Mouse (Mus musculus) midbrain, embryonic 14.5 days (tissue): ENCODE measurements around the gene Gm33543. TPM values are rescaled to one million over a fixed set of nuclear protein-coding genes. Genes with fewer than 3 reads are reported as not detected.

Experiments
- ATAC-seq: fragments of 200-750 bp; cut with Nextera tagmentation; 2 replicates; pipeline ENCODE4 v1.8.0; 2017; ENCODE audit warnings: moderate number of reproducible peaks, moderate library complexity; ENCODE audit not compliant: low FRiP score, low TSS enrichment
- DNase-seq: peaks from one replicate; pipeline ENCODE4 v3.0.0-alpha.2; 2015
- H3K27ac ChIP-seq: fragments of 300-500 bp; sonication (generic); replicated peaks from 2 replicates; pipeline ENCODE4 v1.5.1; 2014; ENCODE audit warnings: mild to moderate bottlenecking, low read depth, low read length, moderate library complexity
- H3K27me3 ChIP-seq: fragments of 300-500 bp; sonication (generic); 2 replicates; pipeline ENCODE4 v1.6.1; 2014; ENCODE audit warnings: low read length, control low read depth, mixed read lengths; ENCODE audit not compliant: control insufficient read depth, insufficient read depth
- H3K36me3 ChIP-seq: fragments of 300-500 bp; sonication (generic); 2 replicates; pipeline ENCODE4 v1.6.1; 2014; ENCODE audit warnings: low read length, control low read depth; ENCODE audit not compliant: control insufficient read depth, insufficient read depth
- H3K4me1 ChIP-seq: fragments of 300-500 bp; sonication (generic); 2 replicates; pipeline ENCODE4 v1.6.1; 2014; ENCODE audit warnings: mild to moderate bottlenecking, antibody characterized with exemption, low read length, control low read depth; ENCODE audit not compliant: control insufficient read depth, insufficient read depth
- H3K4me2 ChIP-seq: fragments of 300-500 bp; sonication (generic); 2 replicates; pipeline ENCODE4 v1.6.1; 2014; ENCODE audit warnings: mild to moderate bottlenecking, low read length, moderate library complexity
- H3K4me3 ChIP-seq: fragments of 300-500 bp; sonication (generic); replicated peaks from 2 replicates; pipeline ENCODE4 v1.5.1; 2014; ENCODE audit warnings: low read depth, low read length
- H3K9ac ChIP-seq: fragments of 300-500 bp; sonication (generic); replicated peaks from 2 replicates; pipeline ENCODE4 v1.6.1; 2014; ENCODE audit warnings: mild to moderate bottlenecking, low read length, moderate library complexity
- H3K9me3 ChIP-seq: fragments of 300-500 bp; sonication (generic); 2 replicates; pipeline ENCODE4 v1.6.1; 2016; ENCODE audit warnings: low read length, control low read depth, mixed read lengths; ENCODE audit not compliant: control insufficient read depth
- WGBS: fragments of 180-500 bp; shearing (Covaris S2); extraction: QIAGEN DNeasy Blood & Tissue Kit; methylation state at CpG from one replicate; pipeline ENCODE4 v1.1.7; 2014; 5-methylcytosine and 5-hydroxymethylcytosine counted together
- polyA plus RNA-seq: library from polyadenylated mRNA; unstranded; fragments of >200 nt; fragmentation: Nextera tagmentation; extraction: Ambion mirVana; gene quantifications from 2 replicates; pipeline ENCODE4 v1.2.1, GENCODE M21; 2014

The Gm33543 gene
- polyA plus RNA-seq, 1 experiment from 2014 or later: not detected

- WGBS: 90% methylated on average over 2 of the region's 2 CpGs
- H3K27ac ChIP-seq: no peak overlapping the region
- H3K4me1 ChIP-seq: no peaks in the 10 kb centered on the region
- DNase-seq (no peak), ATAC-seq (no peak)
- H3K27me3 ChIP-seq: no peaks in the 10 kb centered on the region
- H3K9ac ChIP-seq: no peak overlapping the region
- no peaks in the 10 kb centered on the region for H3K9me3 ChIP-seq
- H3K4me2 ChIP-seq: no peak overlapping the region
- H3K4me3 ChIP-seq: no peak overlapping the region
- H3K36me3 ChIP-seq: no peaks in the 10 kb centered on the region
Measured at GRCm38 (mm10) chr10:95867596-95867995, 24.9 kb upstream of the Gm33543 start.

- Histone ChIP-seq H3K4me1 (no peaks in the 10 kb centered on the region), H3K9me3 (no peaks in the 10 kb centered on the region), H3K9ac (no peak overlapping the region), H3K4me3 (no peak overlapping the region), H3K4me2 (no peak overlapping the region), H3K27me3 (no peaks in the 10 kb centered on the region), H3K36me3 (no peaks in the 10 kb centered on the region), H3K27ac (no peak overlapping the region)
- ATAC-seq (no peak), DNase-seq (no peak)
- 65% methylated on average over 11 of the region's 11 CpGs for WGBS
Measured at GRCm38 (mm10) chr10:95864349-95865124, 21.8 kb upstream of the Gm33543 start.

- Histone ChIP-seq H3K4me1 (no peaks in the 10 kb centered on the region), H3K36me3 (no peaks in the 10 kb centered on the region), H3K9ac (no peak overlapping the region), H3K4me3 (no peak overlapping the region), H3K27ac (no peak overlapping the region), H3K27me3 (no peaks in the 10 kb centered on the region), H3K4me2 (no peak overlapping the region), H3K9me3 (no peaks in the 10 kb centered on the region)
- WGBS: 87% methylated on average over 3 of the region's 3 CpGs
- DNase-seq (no peak), ATAC-seq (no peak)
Measured at GRCm38 (mm10) chr10:95862664-95863063, 19.9 kb upstream of the Gm33543 start.

GRCm38 (mm10) chr10:95858164-95858563 is 15.4 kb upstream of the Gm33543 start:
- Histone ChIP-seq H3K4me2 (no peak overlapping the region), H3K36me3 (no peaks in the 10 kb centered on the region), H3K27me3 (no peaks in the 10 kb centered on the region), H3K9ac (no peak overlapping the region), H3K4me3 (no peak overlapping the region), H3K4me1 (no peaks in the 10 kb centered on the region), H3K9me3 (no peaks in the 10 kb centered on the region), H3K27ac (no peak overlapping the region)
- WGBS: 33% methylated on average over 2 of the region's 2 CpGs
- ATAC-seq (no peak), DNase-seq (peak; percentile 81)

- H3K27me3 ChIP-seq: no peaks in the 10 kb centered on the region
- no peak for DNase-seq
- no peaks in the 10 kb centered on the region for H3K9me3 ChIP-seq
- 94% methylated on average over 6 of the region's 6 CpGs for WGBS
- H3K4me3 ChIP-seq: no peak overlapping the region
- no peak overlapping the region for H3K4me2 ChIP-seq
- no peak for ATAC-seq
- no peaks in the 10 kb centered on the region for H3K36me3 ChIP-seq
- no peaks in the 10 kb centered on the region for H3K4me1 ChIP-seq
- no peak overlapping the region for H3K9ac ChIP-seq
- no peak overlapping the region for H3K27ac ChIP-seq
Measured at GRCm38 (mm10) chr10:95855411-95855810, 12.7 kb upstream of the Gm33543 start.

GRCm38 (mm10) chr10:95850504-95850903 is 7.8 kb upstream of the Gm33543 start:
- Histone ChIP-seq H3K4me2 (no peak overlapping the region), H3K9ac (no peak overlapping the region), H3K9me3 (no peaks in the 10 kb centered on the region), H3K4me3 (no peak overlapping the region), H3K27ac (no peak overlapping the region), H3K4me1 (no peaks in the 10 kb centered on the region), H3K36me3 (no peaks in the 10 kb centered on the region), H3K27me3 (no peaks in the 10 kb centered on the region)
- 82% methylated on average over 3 of the region's 3 CpGs for WGBS
- DNase-seq (no peak), ATAC-seq (no peak)

- WGBS: 76% methylated on average over 3 of the region's 3 CpGs
- no peak for ATAC-seq
Measured at GRCm38 (mm10) chr10:95846739-95847138, 4.0 kb upstream of the Gm33543 start.

GRCm38 (mm10) chr10:95846281-95846680 is 3.6 kb upstream of the Gm33543 start:
- H3K4me2 ChIP-seq: no peak overlapping the region
- no peak overlapping the region for H3K27ac ChIP-seq
- no peak overlapping the region for H3K9ac ChIP-seq
- DNase-seq (no peak), ATAC-seq (no peak)
- H3K27me3 ChIP-seq: no peaks in the 10 kb centered on the region
- H3K9me3 ChIP-seq: no peaks in the 10 kb centered on the region
- H3K36me3 ChIP-seq: no peaks in the 10 kb centered on the region
- H3K4me3 ChIP-seq: no peak overlapping the region
- H3K4me1 ChIP-seq: no peaks in the 10 kb centered on the region

More at GRCm38 (mm10) chr10:95846739-95847138, 4.0 kb upstream of the Gm33543 start:
- no peak overlapping the region for H3K9ac ChIP-seq
- no peak overlapping the region for H3K27ac ChIP-seq
- DNase-seq: no peak
- H3K27me3 ChIP-seq: no peaks in the 10 kb centered on the region
- no peak overlapping the region for H3K4me3 ChIP-seq
- H3K4me1 ChIP-seq: no peaks in the 10 kb centered on the region
- H3K4me2 ChIP-seq: no peak overlapping the region
- no peaks in the 10 kb centered on the region for H3K36me3 ChIP-seq
- H3K9me3 ChIP-seq: no peaks in the 10 kb centered on the region

GRCm38 (mm10) chr10:95843878-95844277 is 1.1 kb upstream of the Gm33543 start:
- WGBS: 86% methylated on average over 1 of the region's 1 CpGs
- DNase-seq: no peak

More at GRCm38 (mm10) chr10:95843878-95844277, 1.1 kb upstream of the Gm33543 start:
- H3K4me1 ChIP-seq: no peaks in the 10 kb centered on the region
- no peak overlapping the region for H3K27ac ChIP-seq
- H3K36me3 ChIP-seq: no peaks in the 10 kb centered on the region
- no peak overlapping the region for H3K9ac ChIP-seq
- H3K4me2 ChIP-seq: no peak overlapping the region
- H3K9me3 ChIP-seq: no peaks in the 10 kb centered on the region
- no peaks in the 10 kb centered on the region for H3K27me3 ChIP-seq
- no peak overlapping the region for H3K4me3 ChIP-seq
- no peak for ATAC-seq
